Mouse (Mus musculus) frontal cortex, postnatal 25 days (tissue): ENCODE results near the gene Trim44.
A peak's percentile ranks its signal among the peaks of the same experiment; 100 is the strongest.

Experiments used
- DNase-seq, 2 experiments: peaks; one replicate each; pipeline ENCODE4 v3.0.0; 2022; ENCODE audit warnings: low spot score in 2 of 2

The Trim44 gene

DNA sequence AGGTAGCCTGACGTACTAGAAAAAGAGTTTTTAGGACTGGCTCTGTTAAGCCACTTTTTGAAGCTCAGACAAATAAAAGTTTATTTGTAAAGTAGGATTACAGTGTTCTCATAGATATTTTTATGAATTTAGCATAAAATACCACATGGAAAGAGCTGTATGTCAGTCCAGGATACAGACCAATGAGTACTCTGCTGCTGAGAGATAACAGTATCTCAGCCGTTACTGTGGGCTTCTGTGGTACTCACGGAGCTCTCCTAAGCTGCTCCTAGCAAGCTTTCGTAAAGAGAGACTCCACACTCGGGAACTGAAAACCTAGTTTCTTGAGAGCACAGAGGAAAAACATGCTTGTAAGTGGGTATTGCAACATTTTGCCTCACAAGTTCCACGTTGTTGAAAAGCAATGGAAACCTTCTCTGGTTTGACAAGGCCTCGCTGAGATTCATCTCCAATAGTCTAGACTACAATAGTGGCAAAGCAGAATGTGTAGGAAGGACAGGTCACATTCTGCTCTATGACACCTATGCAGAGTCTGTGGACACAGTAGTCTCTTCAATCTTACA is 41.6 kb downstream of the Trim44 start:
- no peak for DNase-seq

DNA sequence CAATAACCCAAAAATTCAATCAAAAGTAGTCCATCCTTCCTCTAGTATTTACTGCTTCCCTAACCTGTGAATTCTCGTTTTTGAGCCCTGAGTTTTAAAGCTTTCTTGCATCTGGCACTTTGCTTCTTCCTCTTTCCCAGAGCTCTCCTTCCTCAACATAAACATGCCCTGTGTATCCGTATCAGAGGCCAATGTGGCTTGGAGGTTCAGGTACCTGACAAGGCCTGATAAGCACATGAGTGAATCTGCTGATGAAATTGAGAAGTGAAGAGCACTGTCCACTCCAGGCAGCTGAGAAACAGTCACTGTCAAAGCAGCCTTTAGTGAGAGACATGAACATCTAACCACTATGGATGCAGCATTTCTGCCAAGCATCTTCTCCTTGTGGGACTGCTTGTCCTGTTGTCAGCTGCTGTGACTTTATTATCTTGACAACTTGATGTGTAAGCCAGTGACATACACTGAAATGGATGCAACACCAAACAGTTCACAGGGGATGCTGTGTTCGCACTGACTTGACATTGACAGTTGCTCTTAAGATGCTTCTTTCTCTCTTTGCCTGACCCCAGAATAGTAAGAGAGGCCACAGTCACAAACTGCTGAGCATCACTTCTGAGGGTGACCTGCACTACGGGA is 42.9 kb downstream of the Trim44 start:
- no peak for DNase-seq

DNA sequence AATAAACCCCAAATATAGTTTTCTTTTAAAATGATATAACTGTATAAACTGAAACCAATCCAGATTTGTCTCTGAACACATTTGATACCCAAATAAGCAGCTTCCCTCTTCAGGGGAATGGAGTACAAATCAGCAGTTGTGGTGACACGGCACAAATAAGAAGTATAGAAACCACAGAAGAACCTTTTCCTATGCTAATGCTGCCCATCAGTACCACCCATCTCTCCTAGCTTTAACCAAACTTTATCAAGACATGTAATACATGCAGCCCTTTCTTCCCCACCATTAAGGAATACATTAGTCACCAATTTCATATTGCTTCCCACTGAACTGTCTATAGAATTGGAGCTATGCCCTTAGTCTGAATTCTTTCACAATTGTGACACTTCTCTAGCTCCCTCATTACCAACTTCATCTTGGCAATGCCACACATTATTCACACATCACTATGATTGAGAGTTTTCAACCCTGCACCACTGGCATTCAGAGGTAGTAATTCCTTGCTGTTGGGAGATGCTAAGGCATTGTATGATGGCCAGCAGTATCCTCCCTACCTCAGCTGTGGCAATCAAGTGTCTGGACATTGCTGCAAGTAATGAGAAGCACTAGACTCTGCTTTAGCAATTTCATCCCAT is 44.6 kb downstream of the Trim44 start:
- DNase-seq: no peak

DNA sequence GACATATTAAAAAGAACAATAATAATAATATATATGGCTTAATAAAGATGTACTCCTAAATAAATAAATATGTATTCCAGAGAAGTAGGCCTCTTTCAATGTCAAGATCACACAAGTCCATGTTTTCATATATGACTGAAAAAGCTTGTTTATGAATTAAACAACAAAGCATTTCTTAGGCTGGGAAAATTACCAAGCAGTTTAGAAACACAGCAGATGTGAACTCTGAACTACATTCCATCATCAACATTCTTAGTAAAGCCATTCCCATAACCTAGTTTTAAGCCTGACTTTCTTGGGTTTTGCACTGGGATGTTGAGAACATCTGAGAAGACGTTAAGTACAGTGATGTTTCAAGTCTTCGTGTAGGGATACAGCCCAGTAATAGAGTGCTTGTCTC is 45.4 kb downstream of the Trim44 start:
- DNase-seq: no peak

DNA sequence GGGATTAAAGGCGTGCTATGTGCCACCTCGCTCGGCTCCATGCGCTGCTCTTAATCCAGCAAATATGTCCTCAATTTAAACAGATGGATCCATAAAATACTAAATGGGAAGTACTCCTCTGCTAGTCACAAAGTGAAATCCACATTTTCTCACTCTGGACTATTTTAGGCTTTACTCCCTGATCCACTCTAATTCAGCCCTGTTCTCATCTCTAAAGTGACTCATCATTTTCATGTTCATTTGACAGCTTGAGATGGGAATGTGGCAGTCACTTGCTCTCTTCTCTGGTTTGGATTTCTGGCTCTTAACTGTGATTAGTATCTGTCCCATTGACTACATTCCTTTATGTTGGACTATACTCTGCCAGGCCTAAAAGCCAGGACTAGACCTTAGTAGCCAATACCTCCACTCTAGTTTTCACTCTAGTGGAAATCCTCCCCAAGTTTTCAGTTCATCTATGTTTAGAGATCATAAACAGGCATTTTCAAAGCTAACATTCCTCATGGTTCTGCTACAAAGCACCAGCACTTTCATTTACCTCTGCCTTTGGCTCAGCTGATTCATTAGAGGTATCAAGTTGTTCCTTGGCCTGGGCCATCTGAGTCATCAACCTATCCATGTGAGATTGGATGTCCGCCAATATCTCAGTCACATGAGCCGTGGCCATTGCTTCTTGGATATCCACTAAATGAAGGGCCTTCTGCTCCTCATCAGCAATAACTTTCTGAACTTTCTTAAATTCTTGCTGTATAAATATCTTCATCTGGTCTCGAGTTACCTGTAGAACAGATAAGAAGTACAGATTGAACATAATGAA is 50.5 kb downstream of the Trim44 start:
- DNase-seq: no peak

DNA sequence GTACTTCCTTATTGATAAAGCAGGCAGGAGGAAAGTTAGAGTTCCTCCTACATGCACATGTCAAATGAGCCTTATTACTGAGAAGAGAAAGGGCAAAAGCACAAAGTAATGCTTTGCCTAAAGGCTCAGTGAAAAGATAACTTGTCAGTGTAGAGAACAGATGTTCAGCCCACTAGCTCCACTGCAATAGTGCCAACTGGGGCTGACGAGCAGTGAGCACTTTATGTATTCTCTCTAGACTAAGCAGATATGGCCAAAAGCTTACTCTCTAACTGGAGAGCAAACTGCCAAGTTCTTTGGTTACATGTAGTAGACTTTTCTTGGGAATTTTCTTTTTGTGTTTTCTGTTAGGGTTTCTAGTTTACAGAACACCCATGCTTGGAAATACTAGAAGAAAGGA is 53.6 kb downstream of the Trim44 start:
- no peak for DNase-seq

DNA sequence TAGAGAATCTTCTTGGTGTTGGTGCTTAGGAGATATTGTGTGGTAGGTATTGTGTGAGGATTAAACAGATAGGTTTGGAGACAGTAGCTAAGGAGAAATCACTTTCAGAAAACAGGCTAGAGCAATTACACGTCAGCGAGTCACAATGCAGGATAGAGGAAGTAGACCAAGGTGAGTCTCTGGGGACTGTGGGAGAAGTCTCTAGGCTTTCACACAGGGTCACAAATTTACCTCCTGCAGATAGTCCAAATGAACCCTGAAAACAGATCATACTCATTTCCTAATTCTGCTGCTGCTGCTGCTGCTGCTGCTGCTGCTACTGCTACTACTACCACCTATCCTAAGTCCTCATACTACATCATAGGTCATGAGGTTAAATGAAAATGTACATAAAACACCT is 66.2 kb downstream of the Trim44 start:
- DNase-seq: no peak

DNA sequence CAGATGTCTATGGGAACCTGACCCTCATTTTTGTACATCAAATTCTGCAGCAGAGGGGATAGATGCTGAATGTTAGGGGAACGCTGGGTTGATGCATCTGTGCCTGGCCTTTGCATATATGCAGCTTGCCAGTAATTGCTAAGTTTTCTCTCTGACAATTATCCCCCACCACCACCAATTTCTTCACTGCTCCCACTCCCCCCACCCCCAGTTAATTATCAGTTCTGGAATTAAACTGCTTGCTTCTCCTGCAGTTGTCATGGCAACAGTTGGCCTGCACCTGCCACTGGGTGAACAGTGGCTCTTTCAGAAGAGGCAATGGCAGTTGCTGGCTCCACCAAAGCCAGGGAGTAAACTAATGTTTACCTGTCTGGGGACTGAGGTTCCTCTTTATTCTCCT is 70.8 kb downstream of the Trim44 start:
- DNase-seq: no peak

DNA sequence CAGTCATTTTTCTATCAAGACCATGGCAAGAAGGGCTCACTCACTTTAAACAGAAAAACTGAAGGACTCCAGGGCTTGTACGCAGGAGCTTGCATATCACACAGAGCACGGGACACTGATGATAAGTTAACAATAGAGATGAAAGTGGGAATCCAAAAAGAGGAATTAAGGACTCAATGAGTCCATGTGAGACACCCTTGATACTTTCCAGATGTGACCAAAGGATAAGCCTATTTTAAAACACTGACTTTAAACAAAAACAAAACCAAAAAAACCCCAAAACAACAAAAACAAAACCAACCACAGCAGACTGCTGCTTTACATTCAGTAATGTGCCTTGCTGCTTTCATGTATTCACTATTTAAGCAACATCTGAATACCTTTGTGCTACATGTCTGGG is 75.7 kb downstream of the Trim44 start:
- no peak for DNase-seq

DNA sequence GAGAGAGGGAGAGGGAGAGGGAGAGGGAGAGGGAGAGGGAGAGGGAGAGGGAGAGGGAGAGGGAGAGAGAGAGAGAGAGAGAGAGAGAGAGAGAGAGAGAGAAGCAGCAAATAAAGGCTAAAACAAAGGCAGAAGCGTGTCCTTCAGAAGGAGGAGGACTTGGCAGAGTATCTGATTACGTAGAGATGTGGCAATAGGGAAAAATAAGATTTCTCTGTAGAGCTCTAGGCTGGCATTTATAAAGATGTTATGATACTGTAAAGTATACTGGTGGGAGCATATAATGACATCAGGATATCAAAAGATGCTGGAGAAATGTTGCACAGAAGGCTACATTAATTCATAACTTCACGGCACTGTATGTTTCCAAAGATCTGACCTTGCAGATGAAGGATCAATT is 76.5 kb downstream of the Trim44 start:
- DNase-seq: no peak

DNA sequence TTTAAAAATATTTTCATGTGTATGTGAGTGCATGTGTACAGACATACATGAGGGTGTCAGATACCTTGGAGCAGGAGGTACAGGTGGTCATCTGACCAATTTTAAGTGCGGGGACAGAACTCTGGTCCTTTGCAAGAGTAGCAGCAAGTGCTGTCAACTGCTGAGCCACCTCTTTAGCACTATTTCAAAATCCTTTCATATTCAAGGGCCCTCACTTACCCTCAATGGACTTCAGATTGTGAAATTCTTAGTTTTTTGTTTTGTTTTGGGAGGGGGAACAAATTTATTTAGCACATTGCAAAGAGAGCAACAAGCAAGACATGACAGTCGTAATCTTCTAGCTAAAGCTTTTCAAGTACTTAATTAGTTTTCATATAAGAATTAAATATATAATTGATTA is 81.7 kb downstream of the Trim44 start:
- no peak for DNase-seq

DNA sequence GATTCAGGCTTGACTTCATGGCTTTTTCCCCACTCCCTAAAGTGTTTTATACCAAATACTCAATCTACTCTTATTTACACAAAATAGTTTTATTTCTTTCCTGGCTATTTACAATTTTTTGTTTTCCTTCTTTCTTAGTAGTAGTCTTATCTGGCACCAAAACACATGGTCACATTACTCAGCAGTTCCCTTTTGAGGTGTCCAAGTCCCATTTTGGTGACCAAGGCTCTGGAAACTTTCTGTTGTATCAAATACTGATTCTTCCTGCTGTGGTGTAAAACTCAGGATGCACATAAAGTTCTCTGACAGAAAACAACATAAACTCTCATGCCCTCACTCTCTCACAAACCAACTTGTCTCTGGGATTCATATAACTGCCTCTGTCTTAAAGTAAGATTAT is 83.3 kb downstream of the Trim44 start:
- no peak for DNase-seq

DNA sequence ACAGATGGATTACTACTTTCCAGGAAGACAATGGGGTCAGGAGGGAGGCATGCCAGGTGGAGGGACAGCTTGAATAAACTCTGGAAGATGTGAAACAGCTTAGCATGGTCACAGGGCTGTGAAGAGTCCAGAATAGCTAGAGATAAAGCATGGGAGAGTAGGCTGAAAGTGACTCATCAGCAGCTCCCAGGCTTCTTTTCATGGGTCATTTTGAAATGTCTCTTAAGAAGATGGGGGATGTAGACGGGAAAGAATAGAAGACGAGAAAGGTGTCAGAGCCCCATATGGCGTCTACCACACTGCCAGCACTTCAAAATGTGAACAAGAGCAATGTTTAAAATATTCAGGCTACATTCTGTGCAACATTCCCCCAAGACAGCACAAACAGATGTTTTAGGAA is 91.1 kb downstream of the Trim44 start:
- peak in 1 of 2 experiments; percentile 20 for DNase-seq

DNA sequence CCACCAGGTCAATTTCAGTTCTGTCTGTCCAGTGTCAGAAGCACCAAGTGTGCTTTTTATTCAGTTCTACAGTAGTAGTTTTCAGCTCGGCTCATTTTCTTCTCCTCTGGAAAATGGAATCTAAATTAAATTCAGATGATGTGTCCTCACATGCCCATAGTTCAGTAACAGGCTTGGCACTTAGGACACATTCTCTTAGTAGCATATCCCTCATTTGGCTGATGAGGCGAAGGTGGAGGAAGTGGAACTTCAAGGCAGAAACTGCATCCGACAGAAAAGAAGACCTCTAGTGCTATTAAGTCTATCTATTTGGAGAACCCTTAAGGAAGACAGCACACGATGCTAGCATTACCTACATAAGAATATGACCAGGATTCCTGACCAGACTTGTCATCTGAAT is 92.5 kb downstream of the Trim44 start:
- no peak for DNase-seq

DNA sequence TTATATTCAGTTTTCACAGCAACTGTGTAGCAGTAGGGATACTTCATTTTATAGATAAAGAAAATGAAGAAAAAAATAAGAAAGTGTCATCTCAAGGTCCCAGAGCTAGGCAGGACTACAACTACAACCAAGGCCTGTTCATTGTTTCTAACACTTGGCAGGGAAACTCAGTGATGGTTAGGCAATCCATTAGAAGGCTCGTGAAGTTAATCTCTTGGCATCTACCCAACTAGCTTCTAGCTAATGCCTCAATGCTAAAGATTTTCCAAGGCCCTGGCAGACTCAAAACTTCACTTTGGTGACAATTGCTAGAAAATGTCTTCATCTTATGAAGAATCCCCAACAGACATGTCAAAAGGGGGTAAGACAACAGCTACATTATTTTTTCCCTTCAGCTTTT is 93.0 kb downstream of the Trim44 start:
- no peak for DNase-seq

DNA sequence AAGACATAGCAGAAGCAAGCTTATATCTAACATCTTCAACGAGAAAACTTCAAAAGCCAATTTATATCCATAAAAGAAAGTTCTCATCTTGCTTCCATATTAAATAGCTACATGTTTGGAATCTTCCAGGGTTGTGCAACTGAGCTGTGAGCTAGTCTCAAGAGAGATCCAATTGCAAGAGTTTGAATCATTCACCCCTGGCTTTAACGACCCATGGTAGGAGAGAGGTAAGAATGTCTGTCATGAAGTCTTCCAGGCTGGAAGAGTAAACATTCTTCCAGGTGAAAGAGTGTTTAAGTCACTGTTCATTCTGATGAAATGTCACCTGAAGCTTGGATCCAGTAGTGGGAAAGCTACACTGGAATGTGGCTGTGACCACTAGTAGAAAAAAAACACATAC is 93.6 kb downstream of the Trim44 start:
- DNase-seq: no peak

DNA sequence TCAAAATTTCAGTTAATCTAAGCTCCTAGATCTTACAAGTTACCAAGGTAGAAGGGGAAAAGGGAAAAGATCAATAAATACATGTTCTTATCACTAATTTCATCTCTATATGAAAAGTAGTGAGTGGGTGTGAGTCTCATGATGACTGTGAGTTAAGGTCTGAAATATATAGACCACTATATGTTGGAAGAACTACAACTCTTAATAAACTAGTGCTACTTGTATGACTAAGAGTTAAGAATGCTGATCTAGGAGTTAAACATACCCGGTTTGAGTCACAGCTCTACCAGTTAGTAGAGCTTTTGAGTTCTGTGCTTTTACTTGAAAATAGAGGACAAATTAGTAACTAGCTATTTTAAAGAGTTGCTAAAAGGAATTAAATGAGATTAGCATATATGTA is 94.7 kb downstream of the Trim44 start:
- no peak for DNase-seq

DNA sequence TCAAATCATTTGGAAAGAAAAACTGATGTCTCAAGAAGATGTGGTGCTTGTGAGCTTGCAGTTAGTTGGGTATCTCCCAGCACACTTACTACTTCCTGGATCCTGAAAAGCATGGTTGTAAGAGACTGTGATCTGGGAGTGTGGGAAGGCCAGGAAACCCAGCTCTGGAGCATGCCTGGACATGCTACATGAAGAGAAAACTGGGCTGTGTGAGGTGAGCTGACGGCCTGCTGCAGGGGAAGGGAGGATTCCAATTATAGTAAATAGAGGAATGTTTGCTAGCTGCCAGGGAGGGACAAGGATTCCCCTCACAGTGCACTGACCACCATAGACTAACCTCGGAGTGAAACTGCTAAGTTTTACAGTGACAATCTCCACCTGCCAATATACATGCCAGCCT is 104.4 kb downstream of the Trim44 start:
- DNase-seq: no peak

DNA sequence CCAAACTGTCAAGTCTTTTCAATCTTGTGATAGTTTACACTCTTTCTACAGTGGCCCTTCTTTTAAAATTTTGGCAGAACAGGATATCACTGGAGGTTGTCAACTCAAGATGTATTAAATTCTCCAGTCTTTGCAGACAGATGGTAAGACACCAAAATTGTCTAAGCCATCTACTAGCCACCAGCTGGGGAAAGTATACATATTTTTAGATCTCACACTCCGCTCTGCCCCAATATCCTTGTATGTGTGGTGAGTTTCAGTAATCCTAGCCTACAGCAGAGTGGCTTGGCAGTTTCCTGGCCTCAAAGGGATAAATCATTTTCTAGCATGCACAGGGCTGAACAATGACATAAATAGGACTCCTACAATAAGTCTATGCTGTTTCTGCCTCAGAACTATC is 105.1 kb downstream of the Trim44 start:
- DNase-seq: no peak

DNA sequence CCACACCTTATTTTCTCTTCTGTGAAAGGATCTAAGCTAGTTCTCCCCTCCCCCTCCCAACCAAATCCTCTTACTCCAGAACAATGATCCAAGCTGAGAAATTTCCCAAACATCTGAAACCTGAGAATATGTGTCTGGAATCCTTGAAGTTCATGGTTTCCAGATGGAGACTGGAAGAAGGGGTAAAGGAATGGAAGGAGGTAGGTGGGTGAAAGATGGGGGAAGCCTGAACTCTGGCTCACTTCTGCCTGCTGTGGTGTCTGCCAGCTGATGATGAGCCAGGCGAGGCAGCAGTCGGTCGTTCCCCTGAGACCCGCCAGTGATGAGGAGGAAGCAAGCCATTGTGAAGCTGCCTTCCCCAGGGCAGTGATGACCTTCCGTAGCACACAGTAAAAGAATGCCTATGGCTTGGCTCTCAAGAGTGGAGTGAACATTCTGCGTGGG is 112.8 kb downstream of the Trim44 start:
- no peak for DNase-seq

DNA sequence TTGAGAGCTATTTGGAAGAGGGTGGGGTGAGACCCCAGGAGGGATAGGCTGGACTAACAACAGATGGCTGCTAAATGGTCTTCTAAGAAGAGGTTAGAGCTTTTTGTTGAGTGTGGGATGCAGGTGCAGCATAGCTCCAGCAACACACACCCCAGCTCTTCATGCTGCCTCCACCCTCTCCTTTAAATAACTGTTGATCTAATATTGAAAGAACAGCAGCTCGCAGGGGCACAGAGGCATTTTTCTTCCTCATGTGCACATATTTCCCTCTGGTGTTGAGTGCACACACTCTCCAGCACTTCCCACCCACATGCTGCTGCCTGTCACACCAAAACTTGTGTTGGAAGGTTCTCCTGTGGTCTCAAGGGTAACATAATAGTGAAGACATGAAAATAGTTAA is 114.4 kb downstream of the Trim44 start:
- no peak for DNase-seq

DNA sequence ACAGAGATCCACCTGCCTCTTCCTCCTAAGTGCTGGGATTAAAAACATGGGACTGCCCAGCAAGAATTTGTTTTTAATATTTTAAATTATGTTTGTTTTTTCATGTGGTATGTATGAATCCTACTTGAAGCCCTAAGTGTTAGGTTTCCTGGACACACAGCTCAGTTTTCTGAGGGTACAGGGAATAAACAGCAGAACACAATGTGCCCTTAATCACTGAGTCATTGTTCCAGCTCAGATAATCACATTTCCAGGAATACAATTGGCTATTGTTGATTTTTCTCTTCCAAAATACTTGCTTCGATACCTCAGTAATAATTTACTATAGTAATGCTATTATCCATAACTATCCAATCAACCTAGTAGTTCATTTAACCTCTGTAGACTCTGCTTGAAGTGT is 115.6 kb downstream of the Trim44 start:
- no peak for DNase-seq

DNA sequence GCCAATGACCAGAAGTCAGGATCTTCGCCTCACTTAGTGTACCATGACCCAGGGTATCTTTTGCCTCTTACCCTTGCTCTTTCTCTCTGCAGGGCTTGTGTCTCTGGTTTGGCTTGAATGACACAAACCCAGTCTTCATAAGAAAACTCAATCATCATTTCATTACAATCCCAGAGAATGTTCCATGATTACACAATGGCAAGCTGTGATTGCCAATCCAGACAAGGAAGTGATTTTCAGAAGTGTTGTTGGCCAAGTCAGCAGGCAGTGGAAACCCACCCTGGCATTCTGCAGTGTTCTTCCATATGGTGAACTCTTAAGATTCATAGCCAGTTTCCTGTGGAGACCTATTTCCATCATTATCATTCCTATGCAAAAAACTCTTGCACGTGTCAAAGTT is 116.1 kb downstream of the Trim44 start:
- DNase-seq: no peak
